Mouse (Mus musculus) liver, embryonic 11.5 days (tissue): Measurements from ENCODE around the gene Aven. TPM values are rescaled to one million over a fixed set of nuclear protein-coding genes. Genes with fewer than 3 reads are reported as not detected.

Experiments used
- ATAC-seq: fragments of 200-750 bp; cut with Nextera tagmentation; replicated peaks from 2 replicates; pipeline ENCODE4 v1.8.0; 2017; ENCODE audit warnings: moderate number of reproducible peaks, mild to moderate bottlenecking, moderate TSS enrichment, moderate library complexity; ENCODE audit not compliant: low FRiP score
- DNase-seq: peaks from one replicate; pipeline ENCODE4 v3.0.0-alpha.2; 2017; ENCODE audit warnings: low spot score
- H3K27ac ChIP-seq: fragments of 300-500 bp; sonication (generic); 2 replicates; pipeline ENCODE4 v1.5.1; 2014; ENCODE audit warnings: mild to moderate bottlenecking, low read depth, low read length, control low read depth
- H3K27me3 ChIP-seq: fragments of 300-500 bp; sonication (generic); replicated peaks from 2 replicates; pipeline ENCODE4 v1.6.1; 2014; ENCODE audit warnings: low read length, mixed read lengths; ENCODE audit not compliant: control insufficient read depth, insufficient read depth
- H3K36me3 ChIP-seq: fragments of 300-500 bp; sonication (generic); 2 replicates; pipeline ENCODE4 v1.6.1; 2014; ENCODE audit warnings: mild to moderate bottlenecking, low read length, moderate library complexity, mixed read lengths; ENCODE audit not compliant: control insufficient read depth, insufficient read depth
- H3K4me1 ChIP-seq: fragments of 300-500 bp; sonication (generic); replicated peaks from 2 replicates; pipeline ENCODE4 v1.6.1; 2014; ENCODE audit warnings: low read length, mixed read lengths; ENCODE audit not compliant: control insufficient read depth, insufficient read depth
- H3K4me2 ChIP-seq: fragments of 300-500 bp; sonication (generic); 2 replicates; pipeline ENCODE4 v1.6.1; 2014; ENCODE audit warnings: mild to moderate bottlenecking, control low read depth, moderate library complexity
- H3K4me3 ChIP-seq: fragments of 300-500 bp; sonication (generic); 2 replicates; pipeline ENCODE4 v1.5.1; 2014; ENCODE audit warnings: low read depth, low read length, control low read depth
- H3K9ac ChIP-seq: fragments of 300-500 bp; sonication (generic); 2 replicates; pipeline ENCODE4 v1.6.1; 2014; ENCODE audit warnings: low read depth, low read length, control low read depth
- H3K9me3 ChIP-seq: fragments of 300-500 bp; sonication (generic); 2 replicates; pipeline ENCODE4 v1.6.1; 2016; ENCODE audit warnings: low read length, inconsistent platforms, mixed read lengths; ENCODE audit not compliant: control insufficient read depth
- WGBS: fragments of 180-500 bp; shearing (Covaris S2); extraction: QIAGEN DNeasy Blood & Tissue Kit; methylation state at CpG from one replicate; pipeline ENCODE4 v1.1.7; 2014; 5-methylcytosine and 5-hydroxymethylcytosine counted together
- polyA plus RNA-seq: library from polyadenylated mRNA; unstranded; fragments of >200 nt; fragmentation: Nextera tagmentation; extraction: Ambion mirVana; gene quantifications from 2 replicates; pipeline ENCODE4 v1.2.1, GENCODE M21; 2014

Aven gene
- polyA plus RNA-seq, 1 experiment from 2014 or later, result 13.6 TPM

DNA sequence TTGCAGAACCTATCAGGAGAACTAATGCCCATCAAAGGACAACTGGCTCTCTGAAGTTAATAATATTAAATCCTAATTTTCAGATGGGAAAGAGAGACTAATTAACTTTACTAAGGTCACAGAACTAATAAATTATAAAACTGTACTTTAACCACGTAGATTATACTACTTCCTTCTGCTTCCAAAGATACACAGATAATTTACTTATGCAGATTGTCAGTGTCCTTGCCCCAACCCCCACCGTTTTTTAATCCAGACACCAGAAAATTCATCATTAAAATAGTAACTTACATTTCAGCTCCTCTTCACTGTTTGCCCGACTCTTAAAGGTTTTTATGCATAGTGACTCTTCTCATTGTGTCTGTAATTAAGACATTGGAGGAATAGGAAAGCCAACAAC lies 103.0 kb downstream of the Aven start:
- WGBS, result 71% methylated on average over 3 of the region's 3 CpGs
- H3K4me3 ChIP-seq, result no peak overlapping the region
- H3K9ac ChIP-seq, result no peak overlapping the region
- H3K27me3 ChIP-seq, result no peaks in the 10 kb centered on the region
- no peak overlapping the region for H3K27ac ChIP-seq
- H3K4me1 ChIP-seq, result peaks cover 5% of the 10 kb centered on the region; the same call in 1 of the 2 replicates
- H3K4me2 ChIP-seq, result no peak overlapping the region
- no peaks in the 10 kb centered on the region for H3K9me3 ChIP-seq
- no peak for DNase-seq
- ATAC-seq, result no peak
- H3K36me3 ChIP-seq, result no peaks in the 10 kb centered on the region

DNA sequence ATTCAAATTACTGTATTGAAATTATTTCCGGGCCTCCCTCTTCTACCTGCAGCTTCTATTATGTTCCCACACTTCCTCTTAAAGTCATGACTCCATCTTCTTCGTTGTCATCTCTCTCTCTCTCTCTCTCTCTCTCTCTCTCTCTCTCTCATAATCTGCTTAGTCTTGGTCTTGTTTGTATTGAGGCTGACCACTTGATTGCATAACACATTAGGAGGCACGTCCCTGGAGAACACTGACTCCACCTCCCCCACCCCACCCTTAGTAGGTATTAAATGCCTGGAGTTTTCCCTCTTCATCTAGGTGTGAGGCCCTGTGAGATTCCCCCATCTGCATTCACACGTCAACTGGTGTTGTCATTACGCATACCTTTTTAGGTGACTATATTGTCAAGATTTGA lies 103.7 kb downstream of the Aven start:
- DNase-seq (no peak), ATAC-seq (no peak)
- Histone ChIP-seq H3K36me3 (no peaks in the 10 kb centered on the region), H3K9me3 (no peaks in the 10 kb centered on the region), H3K4me3 (no peak overlapping the region), H3K27me3 (no peaks in the 10 kb centered on the region), H3K4me1 (peaks cover 5% of the 10 kb centered on the region; the same call in 1 of the 2 replicates), H3K9ac (no peak overlapping the region), H3K4me2 (no peak overlapping the region), H3K27ac (no peak overlapping the region)
- 63% methylated on average over 5 of the region's 5 CpGs for WGBS

DNA sequence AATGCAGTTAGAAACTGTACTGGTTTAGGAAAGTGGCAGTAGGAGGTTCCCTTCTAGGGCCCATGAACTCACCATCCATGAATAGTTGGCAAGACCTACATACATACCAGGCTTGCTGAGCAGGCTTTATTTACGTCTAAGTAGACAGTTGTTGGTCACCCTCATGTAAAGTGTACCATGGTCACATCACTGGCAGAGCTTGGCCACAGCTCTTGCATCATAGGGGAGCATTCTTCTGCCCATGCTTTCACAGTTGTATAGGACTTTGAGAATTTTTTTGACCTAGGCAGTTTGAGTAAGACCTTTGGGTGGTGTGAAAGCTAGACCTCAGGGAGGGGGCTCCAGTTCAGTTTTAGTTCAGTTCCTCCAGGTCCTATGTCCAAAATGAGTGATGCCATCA lies 104.3 kb downstream of the Aven start:
- 78% methylated on average over 1 of the region's 1 CpGs for WGBS
- no peak for DNase-seq
- no peak for ATAC-seq

DNA sequence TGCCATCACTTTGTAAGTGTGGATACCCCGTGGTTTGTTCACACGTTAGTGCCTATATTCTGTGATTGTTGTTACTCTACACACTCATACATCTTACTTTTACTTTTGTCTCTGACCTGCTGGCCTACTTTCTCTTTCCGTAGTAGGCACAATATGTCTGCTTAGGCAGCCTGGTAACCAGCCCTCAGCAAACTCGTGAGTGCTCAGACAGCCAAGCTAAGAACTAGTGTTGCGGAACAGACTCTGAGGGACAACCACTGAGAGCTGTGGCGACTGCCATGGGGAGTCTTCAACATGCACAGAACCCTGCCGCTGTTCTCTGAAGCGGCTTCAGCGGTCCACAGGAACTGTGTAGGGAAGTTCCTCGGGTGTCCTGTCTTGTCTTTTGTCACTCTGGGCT lies 107.5 kb downstream of the Aven start:
- Histone ChIP-seq H3K4me3 (no peak overlapping the region), H3K9ac (no peak overlapping the region), H3K27ac (no peak overlapping the region), H3K27me3 (no peaks in the 10 kb centered on the region), H3K4me2 (no peak overlapping the region), H3K9me3 (no peaks in the 10 kb centered on the region), H3K4me1 (no peaks in the 10 kb centered on the region), H3K36me3 (no peaks in the 10 kb centered on the region)
- no peak for DNase-seq
- WGBS, result 70% methylated on average over 10 of the region's 10 CpGs
- ATAC-seq, result no peak

More for the DNA sequence above, 104.3 kb downstream of the Aven start:
- no peak overlapping the region for H3K27ac ChIP-seq
- H3K9ac ChIP-seq, result no peak overlapping the region
- H3K9me3 ChIP-seq, result no peaks in the 10 kb centered on the region
- H3K4me2 ChIP-seq, result no peak overlapping the region
- H3K27me3 ChIP-seq, result no peaks in the 10 kb centered on the region
- peaks cover 5% of the 10 kb centered on the region; the same call in 1 of the 2 replicates for H3K4me1 ChIP-seq
- H3K36me3 ChIP-seq, result no peaks in the 10 kb centered on the region
- H3K4me3 ChIP-seq, result no peak overlapping the region

DNA sequence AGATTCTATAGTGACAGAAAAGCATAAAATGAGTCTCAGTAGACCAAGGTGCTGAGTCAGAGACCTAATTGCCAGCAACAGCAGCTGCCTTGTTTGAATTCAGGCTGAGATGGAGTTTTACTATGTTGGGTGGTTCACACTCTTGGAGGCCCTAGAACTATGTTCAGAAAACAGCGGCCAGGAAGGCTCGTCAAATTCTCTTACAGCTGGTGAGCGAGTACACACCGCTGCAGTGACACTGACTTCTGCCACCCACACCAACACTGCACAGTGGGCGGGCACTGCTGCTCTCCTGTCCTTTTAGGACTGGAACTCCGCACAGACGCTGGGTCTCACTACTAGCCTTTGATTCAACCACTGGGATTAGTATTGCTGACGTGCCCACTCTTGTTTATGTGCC lies 109.7 kb downstream of the Aven start:
- Histone ChIP-seq H3K4me1 (no peaks in the 10 kb centered on the region), H3K27ac (no peak overlapping the region), H3K4me3 (no peak overlapping the region), H3K27me3 (no peaks in the 10 kb centered on the region), H3K9me3 (no peaks in the 10 kb centered on the region), H3K4me2 (no peak overlapping the region), H3K36me3 (no peaks in the 10 kb centered on the region), H3K9ac (no peak overlapping the region)
- ATAC-seq, result no peak
- WGBS, result 80% methylated on average over 8 of the region's 8 CpGs
- DNase-seq, result no peak

DNA sequence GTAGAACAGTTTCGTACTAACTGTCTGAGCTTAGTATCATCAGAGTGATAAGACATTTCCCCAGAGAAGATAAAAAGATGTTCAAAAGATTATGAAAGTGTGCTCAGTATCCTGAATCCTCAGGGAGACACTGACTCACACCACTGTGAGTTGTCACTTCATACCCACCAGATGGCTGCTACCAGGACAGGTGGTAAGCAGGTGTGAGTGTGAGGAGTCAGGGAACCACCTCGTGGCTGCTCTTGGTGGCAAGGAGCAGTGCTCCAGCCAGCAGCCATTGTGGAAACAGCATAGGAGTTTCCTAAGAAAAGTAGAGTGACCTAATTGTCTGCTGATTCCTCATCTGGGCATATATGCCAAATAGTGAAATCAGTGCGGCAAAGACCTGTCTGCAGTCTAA lies 113.8 kb downstream of the Aven start:
- H3K27me3 ChIP-seq, result no peaks in the 10 kb centered on the region
- no peak overlapping the region for H3K4me2 ChIP-seq
- H3K9me3 ChIP-seq, result no peaks in the 10 kb centered on the region
- H3K4me3 ChIP-seq, result no peak overlapping the region
- no peak overlapping the region for H3K9ac ChIP-seq
- no peaks in the 10 kb centered on the region for H3K36me3 ChIP-seq
- ATAC-seq (no peak), DNase-seq (no peak)
- H3K27ac ChIP-seq, result no peak overlapping the region
- WGBS, result 78% methylated on average over 3 of the region's 3 CpGs
- H3K4me1 ChIP-seq, result no peaks in the 10 kb centered on the region

DNA sequence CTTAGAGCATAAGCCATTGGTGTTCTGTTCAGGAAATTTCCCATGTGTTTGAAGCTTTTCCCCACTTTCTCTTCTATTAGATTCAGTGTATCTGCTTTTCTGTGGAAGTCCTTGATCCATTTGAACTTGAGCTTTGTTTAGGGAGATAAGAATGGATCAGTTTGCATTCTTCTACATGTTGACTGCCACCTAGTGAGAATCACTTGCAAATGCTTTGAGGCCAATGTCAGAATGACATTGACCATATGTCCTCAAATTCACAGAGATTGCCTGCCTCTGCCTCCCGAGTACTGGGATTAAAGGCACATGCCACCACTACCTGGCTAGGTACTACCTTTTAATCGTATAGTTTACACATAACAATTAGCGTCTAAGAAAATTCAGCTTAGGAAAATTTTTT lies 119.9 kb downstream of the Aven start:
- DNase-seq (no peak), ATAC-seq (no peak)
- 73% methylated on average over 3 of the region's 3 CpGs for WGBS

DNA sequence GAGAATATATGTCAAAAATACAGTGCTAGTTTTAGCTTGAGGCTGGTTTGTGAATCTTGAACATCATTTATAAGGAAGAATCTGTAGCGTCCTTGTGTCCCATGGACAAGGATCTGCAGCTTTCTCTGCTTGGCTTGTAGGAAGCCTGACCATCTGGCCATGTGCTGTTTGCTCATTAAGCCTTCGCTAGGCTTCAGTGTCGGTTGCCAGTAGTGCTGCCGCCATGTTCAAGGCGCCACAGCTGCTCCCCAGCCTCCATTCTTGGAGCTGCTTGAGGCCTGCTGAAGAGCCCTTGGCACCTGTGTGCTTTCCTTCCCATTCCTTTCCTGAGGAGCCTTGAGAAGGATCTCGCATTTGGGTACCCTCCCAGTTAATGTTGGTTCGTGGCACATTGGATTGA lies 121.6 kb downstream of the Aven start:
- no peaks in the 10 kb centered on the region for H3K4me1 ChIP-seq
- 90% methylated on average over 7 of the region's 7 CpGs for WGBS

More for the DNA sequence above, 119.9 kb downstream of the Aven start:
- no peaks in the 10 kb centered on the region for H3K36me3 ChIP-seq
- H3K9ac ChIP-seq, result no peak overlapping the region
- H3K27ac ChIP-seq, result no peak overlapping the region
- H3K4me2 ChIP-seq, result no peak overlapping the region
- no peaks in the 10 kb centered on the region for H3K4me1 ChIP-seq
- H3K9me3 ChIP-seq, result no peaks in the 10 kb centered on the region
- H3K27me3 ChIP-seq, result no peaks in the 10 kb centered on the region
- no peak overlapping the region for H3K4me3 ChIP-seq

DNA sequence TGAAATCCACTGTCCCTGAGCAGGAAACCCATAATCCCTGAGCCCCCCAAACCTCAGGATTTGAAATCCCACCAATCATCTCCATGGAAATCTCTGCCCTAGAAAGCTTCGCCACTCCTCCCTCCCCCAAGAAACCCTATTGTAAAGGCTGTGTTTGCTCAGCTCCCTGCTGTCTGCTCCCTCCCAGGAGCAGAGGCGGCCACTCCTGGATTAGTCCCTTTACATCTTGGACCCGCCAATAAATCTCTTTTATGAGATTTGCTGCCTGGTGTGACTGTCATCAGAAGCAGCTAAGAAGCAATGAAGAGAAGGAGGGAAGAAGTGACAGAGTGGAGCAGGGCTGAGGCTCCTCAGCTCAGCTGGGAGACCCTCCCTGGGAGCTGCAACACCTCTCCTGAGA lies 124.4 kb downstream of the Aven start:
- no peak overlapping the region for H3K9ac ChIP-seq
- no peak for ATAC-seq
- 52% methylated on average over 3 of the region's 3 CpGs for WGBS
- H3K4me3 ChIP-seq, result no peak overlapping the region
- no peak overlapping the region for H3K4me2 ChIP-seq
- no peaks in the 10 kb centered on the region for H3K27me3 ChIP-seq
- no peaks in the 10 kb centered on the region for H3K9me3 ChIP-seq
- no peaks in the 10 kb centered on the region for H3K4me1 ChIP-seq
- DNase-seq, result no peak
- no peak overlapping the region for H3K27ac ChIP-seq
- no peaks in the 10 kb centered on the region for H3K36me3 ChIP-seq

More for the DNA sequence above, 121.6 kb downstream of the Aven start:
- Histone ChIP-seq H3K4me2 (no peak overlapping the region), H3K9ac (no peak overlapping the region), H3K9me3 (no peaks in the 10 kb centered on the region), H3K27me3 (no peaks in the 10 kb centered on the region), H3K36me3 (no peaks in the 10 kb centered on the region), H3K4me3 (no peak overlapping the region), H3K27ac (no peak overlapping the region)
- ATAC-seq (no peak), DNase-seq (no peak)
